Mouse (Mus musculus): ENCODE data around the gene Parp16.
"Not testable (repeated sequence)": the region's sequence is repeated elsewhere in the genome, so short reads cannot be mapped to it uniquely, and the experiment has no call there.

The Parp16 gene

DNA sequence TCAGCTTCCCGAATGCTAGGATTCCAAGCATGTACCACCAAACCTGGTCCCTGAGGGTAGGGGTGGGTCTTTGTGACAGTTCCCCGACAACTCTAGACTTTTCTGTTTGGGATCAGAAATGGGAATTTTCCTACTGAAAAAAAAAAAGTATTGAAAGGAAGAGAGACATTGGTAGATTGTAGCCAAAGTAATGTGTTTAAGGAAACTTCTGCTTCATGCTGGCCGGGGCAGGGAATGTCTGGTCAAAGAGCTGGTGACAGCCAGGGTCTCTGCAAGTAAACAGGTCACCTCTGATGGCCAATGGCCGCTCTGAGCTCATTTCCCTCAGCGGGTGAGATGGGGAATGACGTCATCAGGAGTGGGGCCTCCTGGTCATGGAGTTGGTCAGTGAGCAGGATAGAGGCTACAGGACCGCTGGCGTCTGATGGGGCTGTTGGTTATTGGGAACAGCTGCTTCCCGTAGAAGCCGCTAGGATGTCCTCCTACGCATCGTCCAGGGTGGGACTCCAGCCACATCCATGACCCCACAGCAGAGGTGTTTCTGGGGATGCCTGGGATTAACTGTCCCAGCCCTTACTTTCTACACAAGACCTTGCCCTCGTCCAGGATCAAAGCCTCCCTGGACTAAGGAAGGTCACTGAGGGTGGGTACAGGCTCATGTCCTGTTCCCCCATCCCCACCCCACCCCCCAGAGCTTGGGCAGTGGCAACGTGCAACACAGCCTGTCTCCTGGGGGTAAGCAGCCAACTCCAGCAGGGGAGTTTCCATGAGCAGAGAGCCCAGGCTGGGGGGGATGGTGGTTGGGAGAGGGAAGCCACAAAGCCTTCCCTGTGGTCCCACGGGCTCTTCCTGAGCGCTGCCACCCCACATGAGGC lies 52.6 kb downstream of the Parp16 start:
- no peak for DNase-seq

DNA sequence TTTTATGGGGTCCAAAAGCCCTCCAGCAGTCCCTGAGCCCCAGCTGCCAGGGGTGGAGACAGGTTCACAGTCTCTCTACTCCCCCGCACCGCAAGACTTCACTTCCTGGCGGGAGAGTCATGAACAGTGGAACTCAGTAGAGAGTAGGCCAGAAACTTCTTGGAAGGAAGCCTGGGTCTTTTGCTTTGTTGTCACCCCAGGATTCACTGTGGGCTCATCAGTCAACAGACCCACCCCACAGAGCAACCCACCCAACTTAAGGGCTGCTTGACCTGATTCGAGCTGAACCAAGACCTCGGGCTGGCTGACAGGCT lies 53.2 kb downstream of the Parp16 start:
- DNase-seq: no peak

DNA sequence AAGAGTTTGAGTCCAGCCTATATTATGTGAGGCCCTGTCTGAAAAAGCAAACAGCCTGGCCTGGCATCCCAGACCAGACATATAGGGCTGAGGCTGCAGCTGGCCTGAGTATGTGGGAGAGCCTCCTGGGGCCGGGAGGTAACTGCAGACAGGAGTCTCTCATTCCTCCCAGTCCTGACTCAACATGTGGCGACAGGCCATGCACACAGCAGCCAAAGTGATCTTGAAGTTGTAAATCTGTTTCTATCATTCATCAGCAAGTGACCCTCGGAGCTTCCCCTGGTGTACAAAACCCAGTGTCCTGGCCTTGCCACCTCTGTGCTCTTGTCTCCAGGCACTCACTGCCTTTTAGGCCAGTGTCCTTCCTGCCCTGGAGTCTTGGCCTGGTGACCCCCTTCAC lies 56.9 kb downstream of the Parp16 start:
- no peak for DNase-seq

DNA sequence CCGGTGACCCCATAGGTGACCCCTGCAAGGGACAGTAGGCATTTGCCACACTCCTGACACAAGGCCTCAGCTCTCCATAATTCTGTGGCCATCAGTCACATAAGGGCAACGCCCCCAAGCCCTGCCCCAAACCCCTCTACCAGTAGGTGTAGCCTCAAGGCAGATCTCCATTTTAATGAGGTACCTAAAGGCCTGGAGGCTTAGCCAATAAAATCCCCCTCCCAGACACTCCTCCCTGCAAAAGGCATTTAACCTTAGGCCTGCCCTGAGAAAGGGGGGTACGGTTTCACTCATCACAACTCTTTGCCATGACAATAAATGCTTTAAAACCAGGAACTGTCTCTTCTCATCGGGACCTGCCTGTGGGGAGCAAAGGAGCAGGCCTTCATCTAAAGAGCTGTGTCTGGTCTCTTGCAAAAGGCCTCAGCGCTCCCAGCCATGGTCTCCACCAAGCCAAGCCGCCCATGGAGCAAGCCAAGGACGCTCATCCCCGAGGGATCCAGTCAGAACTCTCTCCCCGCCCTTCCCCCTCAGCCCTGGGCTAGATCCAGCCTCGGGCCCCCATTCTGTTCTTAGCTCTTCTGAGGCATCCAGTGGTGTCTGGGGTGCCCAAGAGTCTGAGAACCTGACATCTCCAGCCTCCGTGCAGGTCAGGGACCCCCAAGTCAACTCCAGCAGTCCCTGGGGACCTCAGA lies 60.9 kb downstream of the Parp16 start:
- no peak for DNase-seq

DNA sequence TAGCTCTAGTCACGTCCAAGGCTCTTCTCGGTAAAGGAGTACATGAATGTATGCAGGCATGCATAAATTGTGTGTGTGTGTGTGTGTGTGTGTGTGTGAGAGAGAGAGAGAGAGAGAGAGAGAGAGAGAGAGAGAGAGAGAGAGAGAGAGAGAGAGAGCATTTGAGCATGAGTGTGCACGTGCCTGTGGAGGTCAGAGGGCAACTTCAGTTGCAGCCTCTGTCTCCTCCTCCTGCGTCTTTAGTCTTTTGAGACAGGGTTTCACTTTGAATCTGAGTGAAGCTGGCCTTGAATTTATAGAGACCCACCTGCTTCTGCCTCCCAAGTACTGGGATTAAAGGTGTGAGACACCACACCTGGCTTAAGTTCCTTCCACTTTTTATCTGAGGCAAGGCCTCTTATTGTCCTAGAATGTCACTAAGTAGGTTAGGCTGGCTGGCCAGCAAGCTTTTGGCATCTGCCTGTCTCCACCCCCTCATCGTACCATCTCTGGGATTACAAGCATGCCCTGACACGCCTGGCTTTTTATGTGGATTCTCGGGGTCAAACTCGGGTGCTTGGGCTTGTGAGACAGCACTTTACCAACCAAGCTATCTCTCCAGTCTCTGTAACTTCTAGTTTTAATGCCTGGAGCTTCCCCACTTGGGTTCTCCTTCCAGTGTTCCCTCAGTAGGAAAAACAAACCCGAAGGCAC lies 62.2 kb downstream of the Parp16 start:
- no peak for DNase-seq

DNA sequence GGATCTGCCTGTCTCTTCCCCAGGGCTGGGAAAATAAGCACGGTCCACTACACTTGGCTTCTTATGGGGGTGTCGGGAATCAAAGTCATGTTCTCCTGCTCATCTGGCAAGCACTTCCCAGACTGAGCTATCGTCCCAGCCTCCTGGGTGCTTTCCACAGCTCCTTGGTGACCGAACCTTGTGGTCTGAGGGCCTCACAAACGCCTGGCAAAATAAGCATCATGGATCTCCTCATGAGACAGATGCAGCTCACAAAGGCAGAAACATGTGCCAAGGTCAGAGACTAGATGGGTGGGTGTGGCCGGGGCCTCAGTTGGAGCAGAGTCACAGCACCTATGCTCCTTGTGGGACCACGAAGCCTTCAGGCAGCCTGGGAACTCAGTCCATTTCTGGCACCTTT lies 64.2 kb downstream of the Parp16 start:
- DNase-seq: no peak

DNA sequence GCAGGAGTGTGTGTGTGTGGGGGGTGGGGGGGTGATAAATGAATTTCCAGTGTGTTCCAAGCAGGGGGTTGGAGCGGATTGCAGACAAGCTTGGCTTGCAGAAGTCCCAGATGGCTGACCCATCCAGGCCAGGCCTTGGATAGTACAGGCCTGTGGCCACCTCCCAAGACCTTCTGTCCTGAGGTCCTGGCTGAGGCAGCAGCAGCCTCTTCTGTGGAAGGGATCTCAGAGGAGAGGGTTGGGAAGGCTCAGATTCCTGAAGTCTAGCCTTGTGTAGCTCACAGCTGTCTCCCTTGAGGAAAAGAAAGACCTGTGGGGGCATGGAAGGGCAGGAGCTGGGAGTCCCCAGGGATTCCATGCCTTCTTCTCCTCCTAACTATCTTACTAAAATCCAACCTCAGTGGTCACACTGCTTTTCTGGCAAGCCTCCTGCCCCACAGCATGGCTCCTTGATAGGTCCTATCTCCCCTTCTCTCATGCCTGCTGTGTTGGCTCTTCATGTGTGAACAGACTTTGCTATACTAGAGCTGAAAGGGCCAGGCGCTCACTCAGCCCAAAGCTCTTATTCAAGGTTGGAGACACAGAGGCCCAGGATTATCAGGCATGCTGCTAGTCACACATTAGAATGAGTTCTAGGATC lies 66.6 kb downstream of the Parp16 start:
- no peak for DNase-seq

DNA sequence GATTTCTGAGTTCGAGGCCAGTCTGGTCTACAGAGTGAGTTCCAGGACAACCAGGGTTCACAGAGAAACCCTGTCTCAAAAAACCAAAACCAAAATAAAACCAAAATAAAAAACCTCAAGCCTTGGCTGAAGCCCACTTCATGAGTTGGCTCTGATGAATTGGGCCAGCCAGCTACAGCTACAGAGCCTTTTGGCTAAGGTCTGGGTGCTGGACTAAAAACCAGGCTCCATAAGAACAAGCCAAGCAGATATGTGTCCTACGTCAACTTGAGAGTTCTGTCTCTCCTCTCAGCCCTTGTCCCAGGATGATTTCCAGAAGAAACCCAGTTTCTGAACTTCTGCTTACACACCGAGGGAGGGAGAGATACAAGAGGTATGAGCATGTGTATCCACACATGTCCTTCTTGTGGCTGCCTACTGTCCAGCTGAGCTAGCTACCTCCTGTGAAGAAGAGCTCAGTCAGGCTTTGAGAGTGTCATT lies 67.5 kb downstream of the Parp16 start:
- no peak for DNase-seq

DNA sequence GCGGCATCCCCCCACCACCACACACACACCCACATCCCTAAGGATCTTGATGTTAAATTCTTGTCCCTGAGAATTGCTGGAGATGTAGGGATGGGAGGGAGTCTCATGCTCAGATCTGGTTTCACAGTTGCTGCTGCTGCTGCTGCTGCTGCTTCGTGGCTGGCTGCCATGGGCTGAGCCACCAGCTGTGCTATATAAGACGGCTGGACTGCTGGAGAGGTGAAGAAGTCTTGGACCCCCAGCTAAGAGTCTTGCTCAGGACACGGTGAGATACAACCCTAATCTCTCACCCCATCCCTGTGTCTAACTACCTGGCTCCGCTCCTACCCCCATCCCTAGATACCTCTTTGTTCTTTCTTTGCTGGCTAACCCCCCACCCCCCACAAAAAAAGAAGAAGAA lies 69.8 kb downstream of the Parp16 start, which contains the start of gene Cilp:
TSS of gene Cilp (plus strand) at position 222 of the 400 bp plus-strand sequence.
- DNase-seq: no peak

DNA sequence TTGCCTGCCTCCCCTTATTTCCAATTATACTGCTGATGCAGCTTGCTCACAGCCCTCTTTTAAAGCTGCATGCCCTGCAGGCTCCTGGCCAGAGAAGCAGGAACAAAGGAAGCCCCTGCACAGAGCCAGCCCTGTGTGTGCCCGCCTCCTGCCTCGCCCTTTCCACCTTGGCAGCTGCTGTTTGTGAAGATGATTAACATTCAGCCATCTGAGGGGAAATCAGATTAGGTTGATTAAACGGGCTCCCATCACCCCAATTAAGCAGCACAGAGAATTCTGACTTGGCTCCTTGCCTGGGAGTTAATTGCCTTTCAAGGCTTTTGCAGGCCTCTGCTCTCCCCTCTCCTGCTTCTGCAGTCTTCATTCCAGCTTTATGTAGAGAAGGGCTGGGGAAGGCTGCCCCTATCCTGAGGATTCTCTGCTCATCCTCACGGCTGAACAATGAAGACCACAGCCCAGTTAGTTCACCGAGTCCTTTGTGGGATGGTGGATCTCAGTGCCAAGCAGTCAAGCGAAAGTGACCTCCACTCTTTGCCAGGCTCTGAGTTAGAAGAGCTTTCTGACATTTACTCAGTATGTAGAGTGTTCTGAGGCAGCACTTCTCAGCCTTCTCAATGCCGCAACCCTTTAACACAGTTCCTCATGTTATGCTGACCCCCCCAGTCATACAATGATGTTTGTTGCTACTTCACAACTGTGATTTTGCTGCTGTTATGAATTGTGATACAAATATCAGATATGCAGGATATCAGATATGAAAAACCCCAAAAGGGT lies 72.8 kb downstream of the Parp16 start:
- peak; percentile 99 for DNase-seq

DNA sequence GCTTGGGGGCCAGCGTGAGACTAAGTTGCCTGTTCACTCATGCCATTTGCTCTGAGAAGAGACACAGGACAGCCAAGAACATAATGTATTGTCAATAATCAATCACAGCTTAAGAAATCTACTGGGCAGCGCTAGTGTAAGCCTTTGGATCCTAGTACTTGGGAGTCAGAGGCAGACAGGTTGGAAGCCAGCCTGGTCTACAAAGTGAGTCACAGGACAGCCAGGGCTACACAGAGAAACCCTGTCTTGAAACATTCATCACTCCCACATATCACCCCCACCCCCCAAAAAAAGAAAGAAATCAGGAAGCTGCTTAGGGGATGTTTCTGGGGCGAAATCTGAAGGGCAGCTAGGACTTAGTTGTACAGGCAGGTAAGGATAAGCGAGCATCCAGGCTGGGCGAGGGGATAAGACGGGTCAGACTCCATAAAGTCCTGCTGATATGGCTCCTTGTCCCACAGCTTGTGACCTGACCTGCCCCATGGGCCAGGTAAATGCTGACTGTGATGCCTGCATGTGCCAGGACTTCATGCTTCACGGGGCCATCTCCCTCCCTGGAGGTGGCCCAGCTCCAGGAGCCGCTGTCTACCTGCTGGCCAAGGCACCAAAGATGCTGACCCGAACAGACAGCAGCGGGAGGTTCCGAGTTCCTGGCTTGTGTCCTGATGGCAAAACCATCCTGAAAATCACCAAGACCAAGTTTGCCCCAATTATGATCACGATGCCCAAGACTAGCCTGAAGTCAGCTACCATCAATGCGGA lies 78.1 kb downstream of the Parp16 start:
- DNase-seq: no peak

DNA sequence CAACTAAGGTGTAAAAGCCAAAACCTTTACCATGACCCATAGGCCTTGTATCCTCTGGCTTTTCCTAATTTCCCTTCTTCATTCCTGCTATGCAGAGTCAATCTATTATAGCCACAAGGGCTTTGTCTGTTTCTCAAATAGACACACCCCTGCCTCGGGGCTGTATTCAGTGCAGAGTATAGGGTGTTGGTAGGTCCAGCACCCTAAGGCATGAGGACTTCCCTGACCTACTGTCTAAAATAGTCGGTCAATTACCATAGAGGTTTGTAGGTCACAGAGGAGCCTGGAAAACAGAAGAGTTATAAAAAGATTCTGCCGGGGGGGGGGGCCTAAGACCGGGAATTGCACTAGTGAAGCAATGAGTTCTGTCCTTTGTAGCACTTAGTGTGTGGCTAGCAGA lies 78.7 kb downstream of the Parp16 start:
- DNase-seq: no peak

DNA sequence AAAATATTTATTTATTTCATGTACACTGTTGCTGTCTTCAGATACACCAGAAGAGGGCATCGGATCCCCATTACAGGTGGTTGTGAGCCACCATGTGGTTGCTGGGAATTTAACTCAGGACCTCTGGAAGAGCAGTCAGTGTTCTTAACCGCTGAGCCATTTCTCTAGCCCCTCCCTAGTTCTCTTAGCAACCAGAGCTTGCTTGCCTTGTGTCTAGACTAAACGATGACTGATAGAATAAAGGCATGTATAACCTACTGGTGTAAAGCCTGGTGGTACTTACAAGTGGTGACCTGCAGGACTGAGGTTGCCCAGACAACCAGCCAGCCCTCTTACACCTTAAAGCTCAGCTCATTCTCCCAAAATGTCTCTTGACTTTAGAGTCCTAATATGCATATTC lies 79.7 kb downstream of the Parp16 start:
- not testable (repeated sequence) for DNase-seq

DNA sequence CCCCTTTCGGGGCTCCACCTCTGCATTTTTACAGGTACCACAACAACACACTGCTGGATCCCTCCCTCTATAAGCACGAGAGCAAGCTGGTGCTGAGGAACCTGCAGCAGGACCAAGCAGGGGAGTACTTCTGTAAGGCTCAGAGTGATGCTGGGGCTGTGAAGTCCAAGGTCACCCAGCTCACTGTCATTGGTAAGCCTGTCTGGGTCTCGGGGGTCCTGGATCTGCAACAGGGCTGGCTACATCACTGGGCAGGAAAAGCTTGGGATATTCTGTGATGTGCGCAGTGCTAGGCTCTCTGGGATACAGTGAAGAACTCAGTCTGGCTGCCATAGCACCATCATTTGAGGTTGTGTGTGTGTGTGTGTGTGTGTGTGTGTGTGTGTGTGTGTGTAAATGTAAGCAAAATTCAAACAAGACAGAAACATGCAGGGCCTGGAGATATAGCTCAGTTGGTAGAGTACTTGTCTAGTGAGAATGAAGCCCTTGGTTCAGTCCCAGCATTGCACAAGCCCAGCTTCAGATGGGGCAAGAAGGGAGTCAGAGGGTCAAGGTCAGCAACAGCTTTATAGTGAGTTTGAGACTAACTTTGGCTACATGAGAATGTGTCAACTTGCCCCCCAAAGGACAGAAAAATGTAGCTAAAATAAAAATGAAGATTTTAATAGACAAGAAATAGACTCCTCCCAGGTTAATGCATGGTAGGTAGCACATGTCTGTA lies 80.8 kb downstream of the Parp16 start:
- no peak for DNase-seq

DNA sequence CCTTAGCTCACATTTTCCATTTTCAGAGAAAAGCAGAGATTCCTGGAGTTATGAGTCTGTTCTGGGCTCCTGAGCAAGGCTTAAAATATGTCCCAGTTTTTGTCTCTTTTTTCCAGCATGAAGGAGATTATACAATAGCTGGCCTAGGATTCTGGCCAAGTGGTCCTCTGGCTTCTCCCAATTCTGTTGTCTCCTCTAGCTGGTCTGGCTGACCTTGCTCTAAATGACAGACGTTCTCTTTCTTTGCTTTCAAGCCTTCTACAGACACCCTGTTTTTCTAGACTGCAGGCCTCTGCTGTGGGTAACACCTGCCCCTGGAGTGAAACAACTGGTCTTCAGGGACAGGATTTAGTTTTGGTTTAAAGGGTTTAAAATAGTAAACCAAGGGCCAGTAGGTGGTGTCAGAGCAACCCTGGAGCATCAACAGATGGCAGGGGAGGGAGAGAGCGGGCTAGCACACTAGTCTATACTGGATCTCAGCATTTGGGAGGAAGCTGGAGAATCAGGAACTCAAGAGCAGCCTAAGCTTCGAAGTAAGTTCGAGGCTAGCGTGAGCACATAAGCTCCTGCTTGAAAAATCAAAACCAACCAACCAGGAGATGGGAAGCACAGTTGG lies 86.5 kb downstream of the Parp16 start:
- peak; percentile 27 for DNase-seq

DNA sequence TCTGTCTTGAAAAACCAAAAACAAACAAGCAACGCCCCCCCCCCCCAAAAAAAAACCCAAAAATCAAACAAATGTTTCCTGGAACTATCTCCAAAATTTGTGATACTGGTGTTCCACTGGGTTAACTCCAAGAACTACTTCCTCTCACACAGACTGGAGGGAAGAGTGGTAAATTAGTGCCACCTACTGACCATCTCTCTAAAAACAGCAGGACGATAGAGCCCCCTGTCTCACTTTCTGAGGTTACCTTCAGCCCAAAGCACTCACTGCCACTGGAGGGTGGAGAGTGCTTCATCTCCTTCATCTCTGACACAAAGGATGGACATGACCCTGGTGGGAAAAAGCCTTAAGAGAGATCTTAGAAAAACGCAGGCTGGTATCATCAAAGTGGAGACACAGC lies 88.1 kb downstream of the Parp16 start:
- DNase-seq: peak; percentile 84

DNA sequence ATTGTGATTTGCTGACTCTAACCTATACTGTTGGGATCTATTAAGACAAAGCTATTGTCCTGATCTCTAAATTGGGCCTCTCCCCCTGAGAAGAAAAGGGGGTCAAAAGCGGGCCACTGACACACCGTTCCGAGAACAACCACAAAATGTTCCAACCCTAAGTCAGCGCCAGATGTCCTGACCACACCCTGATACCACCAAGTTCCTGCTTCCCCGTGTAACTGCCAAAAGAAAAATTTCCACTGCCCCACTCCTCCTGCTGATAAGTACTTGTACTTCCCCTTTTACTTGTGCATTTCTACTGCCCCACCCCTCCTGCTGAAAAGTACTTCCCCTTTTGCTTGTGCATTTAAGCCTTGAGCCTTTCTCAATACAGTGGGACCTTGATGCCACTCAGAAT lies 93.1 kb downstream of the Parp16 start:
- not testable (repeated sequence) for DNase-seq

Measured in retina, postnatal 1 day (tissue).